Mouse (Mus musculus) layer of hippocampus, postnatal 14 days (tissue): ENCODE measurements around the gene Helz2. TPM values are rescaled to one million over a fixed set of nuclear protein-coding genes. Genes with fewer than 3 reads are reported as not detected.

Source experiments
- DNase-seq, 2 experiments: peaks; one replicate each; pipeline ENCODE4 v3.0.0; 2021 to 2022; ENCODE audit warnings: low spot score in 2 of 2, mixed read lengths in 1 of 2
- total RNA-seq, 2 experiments: library from RNA; stranded (reverse); gene quantifications; 2 replicates each; pipeline ENCODE4 v1.2.3; 2021

Helz2 gene
- total RNA-seq, 2 experiments from 2014 or later: 2.1 TPM

DNA sequence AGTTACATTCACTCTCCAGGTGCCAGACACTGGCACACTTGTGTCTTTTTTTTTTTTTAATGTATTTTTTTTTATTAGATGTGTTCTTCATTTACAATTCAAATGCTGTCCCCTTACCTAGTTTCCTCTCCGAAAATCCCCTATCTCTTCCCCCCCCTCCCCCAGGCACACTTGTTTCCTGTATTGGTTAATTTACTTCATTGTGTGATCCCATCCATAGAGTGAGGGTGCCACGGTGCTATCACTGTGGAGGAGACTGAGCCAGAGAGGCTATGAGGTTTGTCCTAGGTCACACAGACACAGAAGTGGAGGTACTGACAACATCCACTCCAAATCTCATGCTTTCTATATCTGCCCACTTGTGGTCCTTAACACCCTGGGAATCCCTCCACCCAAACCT lies 3.0 kb downstream of the Helz2 start:
- DNase-seq: no peak

DNA sequence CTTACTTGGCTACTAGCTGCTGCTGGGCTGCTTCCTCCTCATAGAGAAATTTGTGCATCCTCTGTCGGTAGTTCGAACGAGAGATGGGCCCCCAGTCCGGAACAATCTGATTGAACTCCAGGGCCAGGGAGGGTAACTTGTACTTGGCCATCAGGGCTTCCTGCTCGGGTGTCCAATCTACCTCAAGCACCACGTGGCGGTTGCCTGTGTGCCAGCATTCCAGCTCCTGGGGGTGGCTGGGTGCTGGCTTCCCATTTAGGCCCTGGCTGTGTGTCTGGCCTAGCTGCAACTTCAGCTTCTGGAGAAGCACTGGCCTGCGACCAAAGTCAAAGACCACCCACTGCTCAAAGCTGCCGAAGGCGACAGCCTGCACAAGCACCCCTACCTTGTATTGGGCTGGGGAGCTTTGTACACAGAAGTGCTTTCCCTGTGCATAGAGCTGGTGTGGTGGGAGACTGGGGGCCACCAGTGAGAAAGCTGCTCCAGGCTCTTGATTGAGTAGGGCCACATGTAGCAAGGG lies 3.7 kb downstream of the Helz2 start:
- DNase-seq: no peak

DNA sequence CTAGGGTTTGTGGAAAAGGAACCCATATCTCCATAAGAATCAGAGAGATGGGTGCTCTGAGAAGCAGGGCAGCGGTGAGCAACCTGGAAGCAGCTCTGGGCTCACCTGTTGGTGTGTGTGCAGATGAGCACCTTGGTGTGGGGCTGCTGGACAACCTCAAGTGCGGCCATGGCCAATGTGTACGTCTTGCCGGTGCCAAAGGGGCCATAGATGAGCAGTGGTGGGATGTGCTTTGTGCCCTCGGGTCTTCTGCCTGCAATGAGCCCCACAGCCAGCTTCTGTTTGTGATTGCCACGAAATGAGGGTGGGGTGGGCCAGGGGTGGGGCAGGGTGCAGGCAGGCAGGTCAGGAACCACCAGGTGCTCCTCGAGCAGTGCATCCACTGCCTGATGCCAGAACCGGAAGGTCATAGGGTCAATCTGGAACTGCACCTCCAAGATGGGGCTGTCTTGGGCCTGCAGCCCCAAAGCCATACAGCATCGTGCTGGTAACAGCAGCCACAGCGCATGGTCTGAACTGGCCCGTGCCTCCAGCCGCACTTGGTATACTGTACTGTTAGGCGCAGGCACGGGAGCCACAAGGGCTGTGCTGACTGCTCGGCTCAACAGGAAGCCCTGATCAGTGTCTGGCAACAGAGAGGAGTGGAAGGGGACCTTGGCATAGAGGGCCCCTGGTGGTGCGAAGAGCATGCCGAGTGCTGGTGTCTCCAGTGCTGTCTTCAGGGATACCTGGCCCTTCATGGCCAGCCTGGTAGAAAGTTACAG lies 4.4 kb downstream of the Helz2 start:
- no peak for DNase-seq

DNA sequence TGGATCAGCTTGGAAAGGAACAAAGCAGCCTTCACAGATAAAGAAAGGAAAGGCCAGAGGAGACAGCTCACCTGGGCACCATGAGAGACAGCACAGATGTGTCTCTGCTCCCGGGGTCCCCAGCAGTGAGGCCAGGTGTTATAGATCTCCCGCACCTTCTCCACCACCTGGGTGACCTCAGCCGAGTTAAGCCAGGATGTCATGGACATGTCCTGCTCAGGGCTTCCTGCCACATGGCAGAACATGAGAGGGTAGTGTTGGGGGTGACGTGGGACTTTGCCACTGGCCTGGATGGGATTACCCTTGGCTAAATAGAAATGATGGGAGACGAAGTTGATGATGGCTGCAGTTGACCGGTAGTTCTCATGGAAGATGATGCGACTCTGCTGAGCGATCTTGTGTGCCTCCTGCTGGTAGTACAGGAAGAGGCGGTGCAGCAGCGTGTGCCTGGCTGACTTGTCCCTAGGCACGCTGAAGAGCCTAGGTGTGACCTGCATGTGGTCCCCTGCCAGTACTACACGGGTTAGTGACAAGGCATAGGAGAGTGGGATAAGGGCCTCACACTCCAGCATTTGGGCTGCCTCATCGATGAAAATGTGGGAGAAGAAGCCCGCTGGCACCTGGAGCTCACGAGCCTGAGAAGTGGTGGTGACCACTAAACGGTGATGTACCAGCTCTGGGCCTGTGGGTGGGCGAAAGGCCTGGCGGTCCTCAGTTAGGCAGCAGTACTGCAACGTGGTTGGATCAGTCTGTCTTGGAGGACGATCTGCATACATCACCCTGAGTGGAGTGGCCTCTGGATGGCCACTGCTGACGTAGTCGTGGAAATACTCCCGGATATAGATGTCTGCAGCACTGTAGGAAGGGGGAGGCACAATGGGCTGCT lies 5.9 kb downstream of the Helz2 start:
- no peak for DNase-seq

DNA sequence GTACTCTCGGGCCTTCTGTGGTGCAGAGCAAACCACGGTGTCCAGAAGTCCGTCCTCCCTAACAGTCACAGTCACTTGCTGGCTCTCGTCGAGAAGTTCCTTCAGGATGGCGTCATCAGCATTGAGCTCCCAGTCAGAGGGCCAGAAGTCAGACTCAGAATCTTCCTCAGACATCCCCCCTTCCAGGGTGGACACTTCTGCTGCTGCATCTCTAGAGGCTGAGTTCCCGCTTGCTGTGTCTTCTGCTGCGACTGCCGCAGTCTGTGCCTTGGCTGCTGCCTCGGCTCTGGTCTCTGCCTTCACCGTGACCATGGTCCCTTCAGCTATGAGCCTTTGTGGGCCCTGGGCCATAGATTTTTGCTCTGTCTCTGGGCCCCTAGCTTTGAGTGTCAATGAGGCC lies 7.1 kb downstream of the Helz2 start:
- DNase-seq: no peak

DNA sequence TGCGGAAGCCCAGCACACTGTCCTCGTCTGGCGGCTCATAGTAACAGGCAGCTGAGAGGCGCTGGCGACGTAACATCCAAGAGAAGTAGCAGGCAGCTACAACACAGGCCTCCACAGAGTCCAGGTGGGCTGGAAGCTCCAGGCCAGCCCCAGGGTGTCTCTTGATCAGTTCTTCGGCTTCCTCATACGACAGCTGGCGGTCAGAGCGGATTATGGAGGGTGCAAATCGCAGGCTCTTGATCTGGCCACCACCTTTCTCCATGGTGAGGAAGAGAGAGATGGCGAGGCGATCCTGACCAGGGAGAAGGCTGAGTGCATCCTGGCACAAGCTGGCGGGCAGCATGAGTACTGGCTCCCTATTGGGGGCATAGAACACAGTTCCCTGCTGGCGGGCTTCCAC lies 8.4 kb downstream of the Helz2 start:
- DNase-seq: no peak

DNA sequence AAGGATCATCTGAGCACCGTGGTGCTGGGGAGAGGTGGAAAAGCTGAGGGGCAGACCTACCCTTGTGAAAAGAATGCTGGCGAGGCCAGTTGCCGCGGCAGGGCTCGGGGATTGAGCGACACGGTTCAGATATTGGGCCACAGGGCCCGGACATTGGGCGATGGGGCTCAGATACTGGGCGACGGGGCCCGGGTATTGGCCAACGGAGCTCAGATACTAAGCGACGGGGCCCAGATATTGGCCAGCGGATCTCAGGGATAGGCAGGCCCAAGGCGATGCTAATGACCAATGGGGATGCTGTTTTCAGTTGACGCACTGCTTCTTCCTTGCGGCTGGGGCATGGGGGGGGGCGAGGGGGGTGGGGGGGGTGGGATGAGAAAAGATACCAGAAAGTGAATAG lies 10.7 kb downstream of the Helz2 start:
- DNase-seq: no peak

DNA sequence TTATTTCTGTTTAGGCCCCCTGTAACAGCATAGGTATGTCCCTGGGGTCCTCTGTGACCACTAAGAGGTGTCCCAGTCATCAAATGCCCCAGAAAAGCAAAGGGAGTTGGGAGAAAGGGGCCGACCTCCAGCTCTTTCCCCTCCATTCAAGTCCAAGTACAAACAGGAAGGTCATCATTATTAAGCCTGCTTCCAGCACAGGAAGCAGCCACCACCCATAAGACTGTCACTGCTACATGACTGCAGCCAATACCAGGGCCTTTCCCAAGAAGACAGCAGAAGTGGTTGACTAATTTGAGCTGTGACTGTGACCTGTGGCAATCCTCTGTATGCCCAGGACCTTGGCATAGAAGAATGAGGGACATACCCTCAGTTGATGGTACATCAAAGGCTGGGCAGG lies 13.5 kb downstream of the Helz2 start:
- no peak for DNase-seq

DNA sequence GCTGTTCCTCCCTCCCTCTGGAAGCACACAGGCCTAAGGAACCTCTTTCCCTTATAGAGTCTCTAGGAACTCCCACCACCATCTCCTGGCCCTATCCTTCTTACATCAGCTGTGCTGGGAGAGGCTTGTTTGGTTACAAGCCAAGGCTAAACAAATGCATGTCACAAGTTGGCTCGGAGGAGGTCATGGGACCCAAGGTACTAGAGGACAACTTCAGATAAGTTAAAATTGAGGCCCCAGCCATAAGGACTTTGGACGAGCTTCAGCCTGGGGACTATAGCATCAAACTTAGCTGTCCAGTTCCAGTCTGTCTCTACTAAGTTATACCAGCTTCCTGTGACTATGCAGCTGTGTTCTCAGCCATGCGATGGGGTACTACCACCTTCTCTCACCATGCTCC lies 14.7 kb downstream of the Helz2 start:
- DNase-seq: no peak

DNA sequence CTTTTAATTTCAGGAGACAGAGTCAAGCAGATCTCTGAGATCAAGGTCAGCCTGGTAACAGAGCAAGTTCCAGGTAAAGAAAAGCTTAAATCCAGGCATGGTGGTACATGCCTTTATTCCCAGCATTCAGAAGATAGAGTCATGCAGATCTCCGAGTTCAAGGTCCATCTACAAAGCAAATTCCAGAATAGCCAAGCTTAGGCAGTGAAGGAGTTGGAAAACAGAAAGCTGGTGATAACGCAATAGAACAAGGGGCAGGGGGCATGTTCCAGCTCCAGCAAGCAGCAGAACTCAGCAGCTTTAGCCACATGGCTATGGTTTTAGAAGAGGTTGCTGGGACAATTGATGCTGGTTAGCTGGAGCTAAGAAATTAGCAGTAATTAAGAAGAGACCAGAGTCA lies 16.8 kb downstream of the Helz2 start:
- DNase-seq: no peak

DNA sequence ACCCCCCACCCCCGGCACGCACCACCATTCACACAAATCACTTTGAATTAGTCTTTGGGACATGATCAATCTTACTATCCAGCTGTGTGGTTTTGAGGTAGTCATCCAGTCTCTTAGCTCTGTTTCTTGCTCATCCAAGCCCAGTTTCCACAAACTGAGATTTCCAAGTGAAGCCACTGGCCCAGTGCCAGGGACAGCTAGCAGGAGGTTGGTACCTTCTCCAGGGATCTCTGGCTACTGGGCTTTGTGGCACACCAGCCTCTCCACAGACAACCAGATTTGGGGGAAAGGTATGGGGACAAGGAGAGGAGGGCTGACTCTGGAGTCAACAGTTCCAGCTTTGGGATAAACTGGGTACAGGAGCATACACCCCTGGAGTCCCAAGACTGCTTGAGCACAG lies 21.5 kb downstream of the Helz2 start:
- DNase-seq: no peak

DNA sequence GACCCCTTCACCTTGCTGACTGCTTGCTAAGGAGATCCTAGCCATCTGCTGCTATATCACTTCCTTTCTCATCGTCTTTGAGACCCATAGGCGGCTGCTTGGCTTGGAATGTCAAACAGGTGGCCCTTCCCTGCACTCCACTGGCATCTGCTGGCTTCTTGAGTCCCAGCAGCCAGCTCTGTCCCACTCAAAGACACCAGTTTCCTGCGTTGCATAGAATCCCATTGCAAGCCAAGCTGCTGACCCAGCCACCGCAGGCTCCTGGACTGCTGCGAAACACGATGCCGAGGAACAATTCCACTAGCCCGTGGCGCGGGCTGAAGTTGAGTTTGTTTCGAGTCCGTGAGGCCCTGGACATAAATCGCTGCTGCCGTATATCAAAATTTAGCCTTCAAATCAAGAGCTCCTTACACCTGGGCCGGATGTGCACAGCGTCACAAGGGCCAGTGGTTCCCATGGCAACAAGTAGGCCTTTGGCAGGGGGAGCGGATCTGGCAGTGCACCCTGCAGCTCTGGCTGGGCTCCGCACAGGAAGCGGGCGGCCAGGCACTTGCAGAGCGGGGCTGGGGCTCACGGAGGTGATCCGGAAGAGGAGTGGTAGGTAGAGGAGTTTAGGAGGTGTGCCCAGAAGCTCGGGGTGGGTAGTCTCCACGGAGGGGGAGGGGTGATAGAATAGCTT lies 22.1 kb downstream of the Helz2 start, which contains the start of gene Fndc11:
Gene Fndc11, plus strand, starts transcription at position 476 of the 679 bp plus-strand sequence.
- peak; percentile 35 to 50 for DNase-seq

DNA sequence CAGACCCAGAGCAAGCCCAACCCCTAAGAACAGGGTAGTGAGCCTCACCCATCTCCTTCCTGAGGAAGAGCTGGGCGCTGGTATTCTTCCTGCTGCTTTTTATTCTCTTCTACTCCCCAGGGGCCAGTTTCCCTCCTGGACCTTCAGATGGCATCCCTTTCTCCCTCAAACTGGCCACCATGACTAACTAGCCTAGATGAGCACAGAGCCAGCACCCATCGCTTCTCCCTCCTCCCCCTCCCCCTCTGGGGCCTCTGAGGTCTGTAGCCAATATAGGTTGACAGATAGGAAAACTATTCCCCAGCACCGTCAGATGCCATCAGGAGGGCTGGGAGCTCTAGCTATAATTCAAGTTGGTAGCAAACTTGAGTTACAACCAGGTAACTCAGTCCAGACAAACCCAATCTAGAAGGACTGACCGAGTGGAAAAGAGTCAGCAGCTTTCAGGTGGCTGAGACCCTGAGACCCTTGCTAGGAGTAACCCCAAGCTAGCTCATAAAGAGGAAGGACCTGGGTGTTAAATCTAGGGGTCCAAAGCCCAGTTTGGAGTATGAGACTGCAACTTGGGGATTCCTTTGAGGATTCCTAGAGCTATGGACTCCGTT lies 22.8 kb downstream of the Helz2 start:
- DNase-seq: no peak

DNA sequence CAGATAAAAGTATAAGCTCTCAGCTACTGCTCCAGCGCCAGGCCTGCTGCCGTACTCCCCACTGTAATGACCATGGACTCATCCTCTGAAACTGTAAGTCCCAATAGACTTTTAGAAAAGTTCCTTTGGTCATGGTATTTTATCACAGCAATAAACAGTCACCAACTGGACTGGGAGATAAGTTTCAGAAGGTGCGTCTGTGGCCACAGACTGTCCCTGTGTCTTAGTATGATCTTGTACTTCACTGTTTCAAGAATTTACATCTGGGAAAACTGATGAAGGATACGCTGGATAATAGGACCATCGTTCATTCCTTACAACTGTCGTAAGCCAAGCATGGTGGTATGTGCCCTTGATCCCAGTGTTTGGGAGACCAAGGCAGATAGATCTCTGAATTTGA lies 25.8 kb downstream of the Helz2 start:
- DNase-seq: no peak

DNA sequence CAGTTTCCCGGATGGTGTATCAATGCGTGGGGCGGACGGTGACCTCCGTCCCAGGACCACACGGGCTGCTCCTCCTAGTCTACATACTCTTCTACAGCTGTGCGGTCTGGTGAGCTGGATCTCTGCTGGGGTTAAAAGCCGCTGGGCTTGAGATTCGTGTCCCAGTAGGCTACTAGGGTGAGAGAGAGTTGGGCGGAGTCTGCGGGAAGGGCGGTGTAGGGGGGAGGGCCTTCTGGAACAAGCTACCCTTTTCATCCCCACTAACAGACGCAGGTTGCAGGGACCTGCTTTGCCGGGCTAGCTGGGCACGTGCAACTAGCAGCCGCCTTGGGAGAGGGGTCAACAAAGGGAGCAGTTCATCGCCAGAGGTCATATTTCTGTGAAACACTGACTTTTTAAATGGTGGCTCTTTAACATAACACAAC lies 28.8 kb downstream of the Helz2 start, which contains the start of gene Srms:
Gene Srms, minus strand, starts transcription at position 165 of the 425 bp plus-strand sequence.
- no peak for DNase-seq

DNA sequence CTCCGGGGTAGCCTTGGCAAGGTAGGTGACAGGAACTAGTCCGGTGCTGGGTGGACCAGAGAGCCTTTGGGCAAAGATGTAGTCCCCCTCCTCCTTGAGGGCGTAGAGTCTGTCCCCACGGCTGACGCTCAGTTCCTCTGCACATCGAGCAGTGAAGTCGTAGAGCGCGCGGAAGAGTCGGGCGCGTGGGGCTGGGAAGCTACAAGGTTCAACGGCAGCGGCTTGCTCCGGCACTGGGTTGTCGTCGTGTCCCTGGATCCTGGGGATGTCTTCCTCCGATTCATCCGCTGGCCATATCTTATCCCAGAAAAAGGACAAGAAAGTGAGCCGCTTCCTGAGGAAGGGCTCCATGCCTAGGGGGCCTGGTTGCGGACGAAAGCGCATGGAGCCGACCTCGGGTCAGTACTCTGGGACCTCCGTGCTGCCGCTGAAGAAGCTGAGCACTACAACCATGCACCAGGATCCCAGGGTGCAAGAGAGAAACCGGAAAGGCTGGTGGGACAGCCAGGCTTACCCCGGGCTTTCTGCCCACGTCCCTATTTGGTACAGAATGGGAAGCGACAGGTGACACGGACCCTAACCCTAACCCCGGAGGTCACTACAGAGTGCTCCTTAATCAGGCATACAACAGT lies 29.3 kb downstream of the Helz2 start:
- no peak for DNase-seq

DNA sequence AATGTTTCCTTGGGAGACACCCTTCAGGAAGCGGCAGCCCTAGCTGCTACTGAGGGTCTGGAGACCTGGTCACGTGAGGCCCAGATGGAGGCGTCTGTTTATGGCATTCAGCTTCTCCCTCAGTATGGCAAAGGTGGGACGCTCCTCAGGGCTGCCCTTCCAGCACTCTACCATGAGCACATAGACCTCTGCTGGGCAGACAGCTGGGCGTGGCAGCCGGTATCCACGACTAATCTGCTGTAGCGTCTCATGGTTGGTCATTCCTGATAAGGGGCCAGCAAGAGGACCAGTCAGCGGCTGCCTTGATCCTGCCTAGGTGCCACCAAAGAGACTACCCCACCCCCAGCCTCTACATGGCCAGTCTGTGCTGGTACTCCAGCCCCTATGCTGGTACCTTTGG lies 35.7 kb downstream of the Helz2 start:
- no peak for DNase-seq

DNA sequence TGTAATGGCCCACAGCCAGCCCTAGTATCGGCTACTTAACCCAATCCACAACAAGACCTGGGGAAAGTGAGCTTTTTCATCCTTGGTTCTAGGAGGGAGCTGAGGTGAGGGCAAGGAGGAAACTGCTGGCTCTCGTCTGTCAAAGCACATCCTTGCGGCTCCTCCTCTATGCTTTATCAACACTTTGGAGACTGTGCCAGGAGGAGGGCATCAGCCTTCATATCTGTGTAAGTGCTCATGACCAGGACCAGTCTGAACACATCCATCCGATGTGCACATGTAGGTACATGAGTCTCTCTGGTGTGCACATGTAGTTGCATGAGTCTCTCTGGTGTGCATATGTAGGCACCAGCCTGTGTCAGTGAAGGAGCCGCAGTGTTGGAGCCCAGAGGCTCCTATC lies 36.1 kb downstream of the Helz2 start:
- no peak for DNase-seq

DNA sequence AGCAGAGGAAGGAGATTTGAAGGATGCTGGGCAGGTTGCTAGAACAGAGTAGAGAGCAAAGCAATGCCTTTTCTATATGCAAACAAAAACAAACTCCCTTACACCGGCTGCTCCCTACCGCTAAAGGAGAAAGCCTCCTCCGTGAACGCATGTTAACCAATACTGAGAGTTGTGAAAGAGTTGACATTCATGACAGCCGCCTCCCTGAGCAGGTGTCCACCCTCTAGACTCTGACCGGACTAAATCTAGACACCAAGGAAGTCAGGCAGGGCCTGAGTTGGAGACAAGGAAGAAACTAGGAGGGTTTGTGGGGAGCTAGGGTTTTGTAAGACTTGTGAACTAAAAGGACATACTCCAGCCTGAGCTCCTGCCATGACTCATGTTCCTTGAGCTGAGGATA lies 38.9 kb downstream of the Helz2 start:
- DNase-seq: no peak

DNA sequence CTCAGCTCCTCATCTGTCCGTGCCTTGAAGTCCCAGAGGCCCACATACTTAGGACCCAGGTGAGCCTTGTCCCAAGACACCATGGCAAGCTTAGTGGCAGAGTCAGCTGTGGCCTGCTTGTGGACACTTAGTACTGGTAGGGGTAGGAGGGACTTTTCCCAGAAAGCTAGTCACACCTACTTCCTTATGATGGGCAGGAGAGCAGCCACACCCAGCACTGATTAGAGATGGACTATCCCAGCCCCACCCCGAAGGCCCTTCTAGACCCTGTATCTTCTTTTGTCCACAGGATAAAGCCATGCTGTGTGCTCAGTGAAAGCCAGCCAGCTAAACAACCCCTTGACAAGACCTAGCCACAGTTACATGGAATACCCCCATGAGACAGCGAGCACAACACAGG lies 39.4 kb downstream of the Helz2 start, which contains the start of gene Ptk6:
Gene Ptk6, minus strand, starts transcription at position 368 of the 400 bp plus-strand sequence.
- no peak for DNase-seq

DNA sequence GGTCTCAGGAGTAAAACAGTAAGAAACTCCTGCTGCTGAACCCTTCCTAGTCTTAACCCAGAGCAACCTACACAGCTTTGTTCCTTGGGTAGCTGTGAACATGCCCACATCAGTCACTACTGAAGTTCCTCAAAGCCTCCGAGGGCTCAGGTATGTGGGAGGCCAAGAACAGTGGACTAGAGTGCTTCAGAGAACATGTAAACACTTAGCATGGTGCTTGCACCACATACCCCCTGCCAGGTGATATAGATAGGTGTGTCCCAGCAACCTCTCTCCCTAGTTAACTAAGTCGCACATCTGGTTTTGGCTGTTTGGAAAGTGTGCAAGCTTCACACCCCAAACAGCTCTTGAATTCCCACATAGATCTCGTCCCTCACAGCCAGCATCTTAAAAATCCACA lies 40.2 kb downstream of the Helz2 start:
- no peak for DNase-seq
